Mouse (Mus musculus) liver, postnatal 0 days (tissue): Measurements from ENCODE around the gene Rara.

Experiments used
- CTCF ChIP-seq: sonication (generic); IDR thresholded peaks from 2 replicates; pipeline ENCODE4 v1.5.1; 2016; ENCODE audit warnings: antibody characterized with exemption, low read depth
- EP300 ChIP-seq: IDR thresholded peaks from 2 replicates; pipeline ENCODE4 v1.6.1; 2016; ENCODE audit warnings: antibody characterized with exemption, low read depth, mild to moderate bottlenecking

- TF ChIP-seq CTCF (no peak), EP300 (0 out of 2 replicates have a peak, but pooled peaks have one; percentile 21)
Measured at GRCm38 (mm10) chr11:98937410-98937913, 9.8 kb downstream of the Rara start.
